Mouse (Mus musculus) brain, embryonic 14.5 days (tissue): ENCODE results near the gene Glrp1. TPM values are rescaled to one million over a fixed set of nuclear protein-coding genes. Genes with fewer than 3 reads are reported as not detected.

Experiments used
- DNase-seq: peaks from one replicate; pipeline ENCODE4 v3.0.0-alpha.2; 2011; ENCODE audit warnings: low read depth
- CTCF ChIP-seq: fragments of 200-500 bp; IDR thresholded peaks from 2 replicates; pipeline ENCODE4 v1.5.1; 2012; ENCODE audit warnings: inconsistent platforms, mild to moderate bottlenecking, moderate library complexity, borderline replicate concordance; ENCODE audit not compliant: insufficient read depth, insufficient read length; ENCODE audit errors: extremely low read depth
- POLR2A ChIP-seq: fragments of 200-500 bp; IDR thresholded peaks from 2 replicates; pipeline ENCODE4 v1.6.1; 2012; ENCODE audit warnings: mild to moderate bottlenecking, inconsistent platforms, borderline replicate concordance; ENCODE audit not compliant: poor library complexity, insufficient read depth, insufficient read length, severe bottlenecking; ENCODE audit errors: extremely low read depth
- polyA plus RNA-seq: library from polyadenylated mRNA; depleted of rRNA; stranded (reverse); fragments of >200 nt; gene quantifications from 2 replicates; pipeline ENCODE4 v1.2.3, GENCODE M21; 2012; rRNA removed

Gene Glrp1
- polyA plus RNA-seq, 1 experiment = 0.04 TPM

DNA sequence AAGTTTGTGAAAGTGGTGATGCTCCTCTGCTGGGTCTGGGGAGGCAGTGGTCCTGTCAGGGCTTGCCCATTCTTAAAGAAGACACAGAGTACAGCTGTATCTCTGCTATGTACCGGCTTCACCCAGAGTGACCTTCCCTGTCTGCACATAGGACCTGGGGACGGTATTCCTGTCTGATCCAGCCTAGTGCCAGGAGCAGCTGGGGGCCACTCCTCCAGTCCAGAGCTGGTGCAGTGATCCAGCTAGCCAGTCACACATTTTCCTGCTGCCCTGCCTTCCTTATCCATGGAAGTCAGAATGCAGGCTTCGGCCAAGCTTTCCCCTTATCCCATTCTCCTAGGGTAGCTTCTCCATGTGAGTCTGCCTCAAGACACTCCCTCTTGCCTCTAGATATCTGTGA, 54.1 kb downstream of the Glrp1 start:
- no peak for TF ChIP-seq POLR2A
- no peak for TF ChIP-seq CTCF
- DNase-seq = no peak

DNA sequence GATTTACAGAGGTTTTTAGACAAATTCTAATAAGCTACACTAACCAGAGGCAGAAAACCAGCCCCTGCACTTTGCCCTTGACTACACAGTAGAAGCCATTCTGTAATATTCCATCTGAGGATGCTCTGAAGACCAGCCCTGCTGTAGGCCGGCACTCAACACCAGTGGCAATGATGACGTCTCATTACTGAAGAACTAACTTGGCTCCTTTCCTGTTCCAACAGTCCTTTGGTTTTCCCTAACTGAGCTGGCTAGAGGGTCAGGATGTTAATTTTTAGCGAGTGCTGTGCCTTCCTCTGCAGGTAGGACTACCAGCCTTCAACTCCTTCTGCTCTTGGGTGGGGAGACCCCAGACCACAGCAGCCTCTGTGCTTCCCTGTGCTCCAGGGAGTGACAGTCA, 55.2 kb downstream of the Glrp1 start:
- no peak for TF ChIP-seq POLR2A
- no peak for TF ChIP-seq CTCF
- DNase-seq = no peak

DNA sequence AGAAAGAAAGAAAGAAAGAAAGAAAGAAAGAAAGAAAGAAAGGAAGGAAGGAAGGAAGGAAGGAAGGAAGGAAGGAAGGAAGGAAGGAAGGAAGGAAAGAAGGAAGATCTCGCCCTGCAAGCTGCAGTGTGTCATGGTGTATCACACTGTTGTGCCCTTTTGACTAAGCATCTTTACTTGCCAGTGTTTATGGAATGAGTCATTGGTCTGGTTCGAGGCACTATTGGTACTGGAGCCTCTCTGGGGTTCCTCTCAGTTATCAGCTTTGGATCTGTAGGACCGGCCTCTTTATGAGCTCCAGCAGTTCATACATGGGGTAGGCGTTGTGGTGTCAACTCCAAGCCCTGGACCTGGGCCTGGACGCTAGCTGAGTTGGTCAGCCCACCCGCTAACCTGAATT, 57.7 kb downstream of the Glrp1 start:
- no peak for DNase-seq
- TF ChIP-seq CTCF (no peak), POLR2A (no peak)

DNA sequence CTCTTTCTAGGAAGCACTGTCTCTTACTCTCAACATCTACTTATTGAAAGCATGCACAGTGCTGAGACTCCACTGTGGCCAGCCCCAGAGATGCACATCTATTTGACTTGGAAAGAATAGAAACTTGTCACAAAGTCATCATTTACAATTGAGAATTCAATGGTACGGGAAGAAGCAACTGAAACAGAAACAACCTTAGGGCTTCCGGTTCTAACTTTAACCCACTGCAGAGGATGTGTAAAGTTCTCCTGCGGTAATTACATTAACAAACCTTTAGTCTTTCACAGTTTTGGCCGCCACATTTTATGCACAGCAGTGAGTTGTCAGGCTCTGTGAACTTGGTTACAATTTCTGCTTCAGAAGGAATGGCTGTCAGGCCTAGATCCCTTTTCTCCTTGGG, 59.2 kb downstream of the Glrp1 start:
- DNase-seq = no peak
- TF ChIP-seq POLR2A (no peak), CTCF (no peak)

Other genes with a start within 250 kb of the Glrp1 start
- 140 and 179 TPM in 2 replicates for gene Hjurp, start 232.4 kb downstream of the Glrp1 start, polyA plus RNA-seq
- gene Trpm8, start 232.4 kb downstream of the Glrp1 start, polyA plus RNA-seq = 0.10 TPM in 2 replicates
- 0.42 and 0.54 TPM in 2 replicates for gene Spp2, start 103.1 kb downstream of the Glrp1 start, polyA plus RNA-seq
- gene Arl4c, start 192.2 kb upstream of the Glrp1 start, polyA plus RNA-seq = 41.9 and 64.4 TPM in 2 replicates